Mouse (Mus musculus) heart, adult 11 months (tissue): ENCODE data around the gene Sstr1.

Experiments used
- DNase-seq: peaks from one replicate; pipeline ENCODE4 v3.0.0; 2022

Gene Sstr1

DNA sequence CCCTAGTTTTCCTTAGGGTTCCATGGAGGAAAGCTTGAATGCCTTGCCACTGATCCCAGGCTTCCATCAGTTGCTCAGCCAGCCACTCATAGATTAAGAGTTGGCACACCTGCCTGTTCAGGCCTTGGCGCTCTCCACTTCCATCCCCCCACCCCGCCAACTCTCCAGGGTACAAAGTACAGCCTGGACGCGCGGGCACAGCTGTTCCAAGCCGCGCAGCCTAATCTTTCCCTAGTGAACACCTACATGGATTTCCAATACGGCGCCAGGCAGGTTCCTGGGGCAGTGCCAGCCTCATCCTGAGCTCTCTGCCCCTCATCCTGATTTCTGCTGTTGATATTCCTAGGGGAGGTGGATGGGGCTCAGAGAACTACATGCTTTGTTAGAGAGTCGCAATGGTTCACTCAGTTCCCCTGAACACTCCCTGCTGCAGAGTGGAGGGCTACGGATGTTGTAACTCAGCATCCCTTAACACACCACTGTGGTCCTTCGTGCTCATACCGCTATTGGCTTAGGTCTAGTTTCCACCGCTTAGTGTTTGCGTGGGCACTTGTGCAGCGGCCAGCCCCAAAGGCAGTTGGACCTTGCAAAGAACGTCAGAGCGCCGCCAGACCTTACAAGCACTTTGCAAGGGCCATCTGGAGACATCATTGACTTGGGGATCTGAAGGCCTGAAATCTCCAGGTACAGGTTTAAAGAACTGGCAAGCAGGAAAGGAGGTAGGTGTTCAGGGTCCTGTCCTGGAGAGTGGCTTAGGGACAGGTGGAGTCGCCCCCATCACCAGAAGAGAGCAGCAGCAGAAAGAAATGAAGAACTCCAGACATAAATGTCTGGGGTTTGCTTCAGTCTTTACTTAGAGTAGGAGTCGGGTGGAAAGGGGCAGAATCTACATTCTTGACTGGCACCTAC lies at the start of gene Sstr1:
Gene Sstr1 (plus strand): TSS at position 610 of the 909 bp plus-strand sequence.
- DNase-seq: no peak

DNA sequence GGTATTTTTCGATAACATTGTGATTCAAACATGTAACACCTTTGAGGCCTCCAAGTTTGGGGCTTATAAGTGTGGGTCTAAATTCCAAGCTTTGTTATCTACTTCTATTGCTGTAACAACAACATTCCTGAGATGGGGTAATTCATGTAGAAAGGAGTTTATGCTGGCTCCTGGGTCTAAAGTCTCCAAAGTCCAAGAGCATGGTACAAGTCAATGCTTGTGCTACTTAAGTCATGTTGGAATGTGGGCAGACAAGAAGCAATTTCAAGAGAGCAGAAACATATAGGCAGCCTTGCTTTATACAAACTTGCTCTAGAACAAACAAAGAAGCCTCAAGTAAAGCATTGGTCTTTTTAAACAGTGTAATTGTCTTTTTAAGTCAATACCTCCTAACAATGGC lies 12.8 kb upstream of the Sstr1 start:
- no peak for DNase-seq

DNA sequence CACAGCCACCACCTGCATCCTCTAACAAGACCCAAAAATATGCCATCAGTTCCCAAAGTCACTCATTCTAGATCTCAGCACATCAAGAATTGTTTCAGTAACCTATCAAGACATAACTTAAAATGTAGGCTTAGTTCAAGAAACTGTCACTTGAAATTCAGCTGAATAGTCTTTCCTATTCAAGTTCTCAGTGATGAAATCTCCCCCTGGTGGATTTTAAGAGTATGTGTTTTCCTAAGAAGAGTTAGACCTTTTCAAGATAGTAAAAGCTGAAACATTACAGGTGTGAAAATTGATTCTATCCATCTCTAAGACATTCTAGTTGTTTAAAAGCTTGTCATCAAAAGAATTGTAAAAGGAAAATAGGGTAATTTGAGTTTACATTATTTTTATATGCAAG lies 10.4 kb upstream of the Sstr1 start:
- no peak for DNase-seq

DNA sequence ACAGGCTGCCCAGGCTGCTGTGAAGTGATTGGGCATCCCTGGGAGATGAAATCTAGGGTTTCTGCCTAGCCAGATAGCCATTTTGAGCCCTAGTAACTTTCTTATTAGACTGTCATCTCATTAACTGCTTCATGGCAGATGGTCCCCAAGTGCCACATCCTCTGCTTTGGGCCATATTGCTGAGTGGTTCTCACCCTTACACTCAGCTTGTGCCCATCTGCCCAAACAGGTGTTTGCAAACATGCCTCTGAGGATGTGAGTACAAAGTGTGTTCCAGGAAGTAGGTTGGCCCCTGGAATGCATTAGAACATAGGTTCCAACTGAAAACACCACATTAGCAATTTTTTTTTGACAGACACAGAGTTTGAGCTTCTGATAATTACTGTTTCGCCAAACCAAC lies 3.6 kb upstream of the Sstr1 start:
- DNase-seq: peak; percentile 48

DNA sequence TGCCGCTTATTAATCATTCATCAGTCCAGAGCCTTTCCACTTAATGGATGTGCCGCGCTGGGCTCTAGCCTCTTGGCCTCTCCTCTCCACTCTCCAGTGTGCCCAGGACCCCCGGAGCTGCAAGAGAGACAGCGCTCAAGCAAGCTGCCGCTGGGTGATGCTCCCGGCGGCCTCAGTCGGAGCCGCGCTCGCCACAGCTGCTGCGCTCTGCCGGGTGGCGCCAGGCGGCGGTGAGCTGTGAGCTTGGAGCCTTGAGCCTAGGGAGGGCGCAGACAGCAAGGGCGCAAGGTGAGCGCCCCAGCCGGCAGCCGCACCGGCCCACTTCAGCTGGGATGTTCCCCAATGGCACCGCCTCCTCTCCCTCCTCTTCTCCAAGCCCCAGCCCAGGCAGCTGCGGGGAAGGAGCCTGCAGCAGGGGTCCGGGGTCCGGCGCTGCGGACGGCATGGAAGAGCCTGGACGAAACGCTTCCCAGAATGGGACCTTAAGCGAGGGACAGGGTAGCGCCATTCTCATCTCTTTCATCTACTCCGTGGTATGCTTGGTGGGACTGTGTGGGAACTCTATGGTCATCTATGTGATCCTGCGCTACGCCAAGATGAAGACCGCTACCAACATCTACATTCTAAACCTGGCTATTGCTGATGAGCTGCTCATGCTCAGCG lies 820 bp downstream of the Sstr1 start:
- DNase-seq: no peak

DNA sequence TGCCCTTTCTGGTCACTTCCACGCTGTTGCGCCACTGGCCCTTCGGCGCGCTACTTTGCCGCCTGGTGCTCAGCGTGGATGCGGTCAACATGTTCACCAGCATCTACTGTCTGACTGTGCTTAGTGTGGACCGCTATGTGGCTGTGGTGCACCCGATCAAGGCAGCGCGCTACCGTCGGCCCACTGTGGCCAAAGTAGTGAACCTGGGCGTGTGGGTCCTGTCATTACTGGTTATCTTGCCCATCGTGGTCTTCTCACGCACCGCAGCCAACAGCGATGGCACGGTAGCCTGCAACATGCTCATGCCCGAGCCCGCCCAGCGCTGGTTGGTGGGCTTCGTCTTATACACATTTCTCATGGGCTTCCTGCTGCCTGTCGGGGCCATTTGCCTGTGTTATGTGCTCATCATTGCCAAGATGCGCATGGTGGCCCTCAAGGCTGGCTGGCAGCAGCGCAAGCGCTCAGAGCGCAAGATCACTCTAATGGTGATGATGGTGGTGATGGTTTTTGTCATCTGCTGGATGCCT lies 1.4 kb downstream of the Sstr1 start:
- DNase-seq: no peak

DNA sequence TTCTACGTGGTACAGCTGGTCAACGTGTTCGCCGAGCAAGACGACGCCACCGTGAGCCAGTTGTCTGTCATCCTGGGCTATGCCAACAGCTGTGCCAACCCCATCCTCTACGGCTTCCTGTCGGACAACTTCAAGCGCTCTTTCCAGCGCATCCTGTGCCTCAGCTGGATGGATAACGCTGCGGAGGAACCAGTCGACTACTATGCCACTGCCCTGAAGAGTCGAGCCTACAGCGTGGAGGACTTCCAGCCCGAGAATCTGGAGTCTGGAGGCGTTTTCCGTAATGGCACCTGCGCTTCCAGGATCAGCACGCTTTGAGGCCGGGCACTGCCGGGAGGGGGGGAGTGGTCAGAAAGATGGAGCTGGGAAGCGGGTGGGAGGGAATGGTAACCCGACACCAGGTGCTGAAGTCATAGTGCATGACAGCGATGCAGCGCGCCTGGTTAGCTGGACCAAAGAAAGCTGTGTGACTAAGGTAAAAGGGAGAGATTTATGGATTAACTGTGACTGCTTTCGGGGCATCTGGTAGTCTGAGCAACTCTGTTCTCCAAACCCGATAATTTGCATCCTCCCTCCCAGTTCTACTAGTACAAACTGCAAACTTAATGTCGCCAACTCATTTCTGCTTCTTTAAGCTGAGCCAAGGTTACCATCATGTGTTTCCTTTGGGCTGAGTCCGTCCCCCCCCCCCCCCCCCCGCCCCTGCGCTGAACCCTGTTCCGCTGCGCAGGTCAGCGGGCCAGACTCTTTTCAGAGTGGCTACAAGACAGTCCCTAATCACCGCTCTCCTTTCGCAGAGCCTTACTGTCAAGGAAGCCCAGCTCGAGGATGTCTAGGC lies 2.1 kb downstream of the Sstr1 start:
- DNase-seq: peak; percentile 89

DNA sequence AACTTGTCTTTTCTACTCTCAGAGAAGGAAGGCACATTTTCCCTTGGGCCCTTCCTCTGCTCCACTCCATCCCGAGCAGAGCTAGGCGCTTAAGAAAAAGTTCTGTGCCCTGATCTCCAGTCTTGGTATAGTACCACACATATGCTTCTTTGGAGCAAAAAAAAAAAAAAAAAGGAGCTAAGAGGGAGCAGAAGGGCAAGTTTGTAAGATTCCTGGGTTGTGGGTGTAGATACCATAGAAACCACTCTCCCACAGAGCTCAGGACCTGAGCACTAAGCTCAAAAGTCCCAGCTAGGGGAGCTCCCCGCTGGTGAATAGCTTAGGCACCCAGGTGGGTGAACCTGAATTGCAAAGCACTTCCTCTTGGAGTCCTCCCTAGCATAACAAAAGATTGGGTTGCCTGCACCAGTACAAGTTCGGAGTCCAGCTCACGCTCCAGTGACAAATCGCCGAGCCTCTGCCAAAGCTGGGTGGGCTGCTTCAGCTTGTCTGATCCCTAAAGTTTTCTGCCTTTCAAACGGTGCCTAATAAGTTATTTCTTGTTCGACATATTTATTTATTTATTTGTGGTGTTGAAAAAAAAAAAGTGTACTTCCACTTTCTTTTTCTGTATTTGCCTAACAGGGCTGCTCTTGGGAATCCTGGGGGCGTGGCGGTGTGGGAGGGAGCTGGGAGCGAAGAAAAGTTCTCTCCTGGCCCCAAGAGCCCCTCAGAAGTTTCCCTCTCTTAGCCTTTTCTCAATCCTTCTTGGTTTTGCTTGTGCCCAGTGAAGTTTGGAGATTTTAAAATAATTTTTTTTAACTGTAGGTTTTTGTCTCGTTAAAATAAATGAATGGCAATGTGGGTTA lies 2.9 kb downstream of the Sstr1 start:
- DNase-seq: no peak

DNA sequence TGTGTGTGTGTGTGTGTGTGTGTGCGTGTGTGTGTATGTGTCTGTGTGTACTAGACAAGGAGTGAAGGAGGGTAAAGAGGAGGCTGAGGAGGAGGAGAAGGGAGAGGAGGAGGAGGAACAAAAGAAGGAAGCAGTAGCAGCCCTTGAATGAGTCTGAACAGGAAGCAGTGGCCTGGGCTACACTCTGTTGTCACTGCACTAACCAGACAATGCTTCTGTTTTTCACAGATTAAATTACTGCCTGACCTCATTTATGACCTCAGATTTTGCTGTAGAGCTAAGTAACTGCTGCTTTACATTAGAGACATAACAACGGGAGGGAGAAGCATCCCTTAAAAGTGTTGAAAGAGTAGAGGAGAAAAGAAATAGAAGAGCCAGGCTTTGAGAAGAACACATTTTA lies 4.6 kb downstream of the Sstr1 start:
- no peak for DNase-seq

DNA sequence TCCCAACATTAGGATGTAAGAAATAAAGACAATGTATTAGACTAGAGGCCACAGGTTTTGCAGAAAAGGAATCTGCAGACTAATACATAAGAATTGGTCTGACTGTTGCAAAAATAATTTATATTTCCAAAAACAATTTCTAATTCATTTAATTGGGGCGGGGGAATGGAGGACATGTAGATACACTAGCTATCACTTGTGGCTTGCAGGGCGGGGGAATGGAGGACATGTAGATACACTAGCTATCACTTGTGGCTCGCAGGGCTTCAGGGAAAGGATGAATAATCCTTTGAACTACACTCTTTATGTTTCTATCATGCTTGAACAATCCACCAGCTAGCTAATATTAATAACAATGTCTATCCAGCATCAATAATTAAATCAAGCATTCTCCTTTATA lies 7.5 kb downstream of the Sstr1 start:
- no peak for DNase-seq

DNA sequence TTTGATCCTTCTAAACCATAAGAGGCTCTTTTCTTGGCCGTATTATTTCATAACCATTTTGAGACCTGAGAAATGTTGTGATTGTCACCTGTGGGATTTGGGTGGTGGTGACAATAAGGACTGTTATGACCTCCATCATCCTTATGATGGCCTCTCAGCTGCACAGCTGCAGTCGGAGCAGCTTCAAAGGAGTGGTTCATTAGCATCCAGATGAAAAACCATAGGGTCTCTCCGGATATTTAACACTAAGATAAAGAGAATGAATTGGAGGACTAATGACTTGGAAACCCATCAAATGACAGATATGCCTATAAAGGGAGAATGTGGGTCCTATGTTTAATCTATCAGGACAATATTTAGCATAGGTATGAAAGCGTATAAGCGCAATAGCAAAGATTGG lies 14.1 kb downstream of the Sstr1 start:
- no peak for DNase-seq

DNA sequence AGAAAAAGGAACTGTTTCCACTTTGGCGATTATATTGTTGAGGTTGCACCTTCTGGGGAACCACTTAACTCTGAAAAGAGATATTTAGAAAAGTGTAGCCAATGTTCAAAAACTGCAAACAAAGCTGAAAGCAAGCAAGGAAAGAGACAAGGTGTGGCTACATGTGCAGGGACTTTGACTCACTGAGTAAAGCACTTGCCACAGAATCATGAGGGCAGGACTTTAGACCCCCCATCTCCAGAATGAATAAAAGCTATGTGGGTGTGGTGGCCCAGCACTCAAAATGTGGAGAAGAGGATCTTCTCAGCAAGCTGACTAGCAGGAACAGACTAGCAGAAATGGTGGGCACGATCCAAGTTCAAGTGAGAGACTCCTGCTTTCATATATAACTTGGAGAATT lies 20.9 kb downstream of the Sstr1 start:
- peak; percentile 49 for DNase-seq

DNA sequence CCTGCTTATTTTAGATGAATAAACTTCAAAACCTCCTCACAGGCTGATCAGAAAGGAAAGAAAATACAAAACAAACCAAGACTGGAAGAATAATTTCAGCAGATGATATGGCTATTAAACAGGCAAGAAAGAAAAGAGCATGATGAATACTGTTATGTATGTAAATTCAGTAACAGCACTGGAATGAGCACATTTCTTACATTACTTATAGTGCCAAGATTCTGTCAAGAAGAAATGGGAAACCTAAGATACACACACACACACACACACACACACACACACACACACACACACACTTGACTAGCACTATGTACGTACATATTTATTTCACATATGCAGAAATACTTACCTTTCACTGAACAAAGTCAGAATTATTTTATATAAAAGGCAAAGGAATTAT lies 40.3 kb downstream of the Sstr1 start:
- DNase-seq: no peak
